Mouse (Mus musculus) mouse embryonic stem cell (cell line): ENCODE measurements at regions not wholly inside any gene's neighbourhood (a gene's known extent, or its start where the extent isn't known, plus 50 kb on each side); places are given as distances from the start of the nearest gene placed in this dataset.

Experiments
- in situ Hi-C, 2 experiments: fragments of 300-500 bp; cut with MboI; formaldehyde crosslinking; loops; 1 replicate in 1 of 2; 3 replicates in 1 of 2; pipeline ENCODE4 v1.14.3; 2019 to 2020; ENCODE audit warnings: low sequenced_read_pairs in 2 of 2, low pct_unique_long_range_greater_than_20kb in 1 of 2, mixed read lengths in 1 of 2; ENCODE audit not compliant: unreplicated experiment in 1 of 2

GRCm38 (mm10) chr14:25406059-25406458 is 52.9 kb upstream of the Zmiz1 start:
- in situ Hi-C loops = no loop called here

- in situ Hi-C loops = no loop called here
These were observed 52.4 kb upstream of the Zmiz1 start for GRCm38 (mm10) chr14:25406613-25407012.

DNA sequence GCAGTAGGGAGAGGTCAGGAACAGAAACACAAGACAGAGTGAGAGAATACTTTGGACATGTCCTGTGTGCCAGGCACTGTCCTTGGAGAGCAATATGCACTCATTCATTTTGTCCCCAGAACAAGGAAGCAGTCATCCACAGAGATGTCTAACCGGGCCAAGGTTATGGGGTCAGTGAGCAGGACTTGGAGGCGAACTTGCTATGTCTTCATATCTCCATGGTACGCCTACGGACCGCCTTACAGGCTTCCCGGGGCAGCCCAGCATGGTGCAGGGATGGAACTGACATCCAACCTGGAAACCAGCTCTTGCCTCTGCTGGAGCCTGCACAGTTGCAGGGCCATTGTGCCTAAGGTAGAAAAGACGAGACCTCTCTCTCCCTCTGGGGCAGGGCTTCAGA is 51.9 kb upstream of the Zmiz1 start:
- in situ Hi-C loops = no loop called here
